Mouse (Mus musculus) midbrain, embryonic 16.5 days (tissue): Measurements from ENCODE around the gene Col4a1. TPM values are rescaled to one million over a fixed set of nuclear protein-coding genes. Genes with fewer than 3 reads are reported as not detected.

Source experiments
- ATAC-seq: fragments of 200-750 bp; cut with Nextera tagmentation; 2 replicates; pipeline ENCODE4 v1.8.0; 2017; ENCODE audit warnings: moderate TSS enrichment
- H3K27ac ChIP-seq: fragments of 300-500 bp; sonication (generic); 2 replicates; pipeline ENCODE4 v1.5.1; 2014; ENCODE audit warnings: mild to moderate bottlenecking, low read length, mixed read lengths
- H3K27me3 ChIP-seq: fragments of 300-500 bp; sonication (generic); 2 replicates; pipeline ENCODE4 v1.6.1; 2014; ENCODE audit warnings: low read depth, low read length, mixed read lengths; ENCODE audit not compliant: control insufficient read depth, insufficient read depth
- H3K36me3 ChIP-seq: fragments of 300-500 bp; sonication (generic); 2 replicates; pipeline ENCODE4 v1.6.1; 2014; ENCODE audit warnings: mild to moderate bottlenecking, low read length, moderate library complexity, mixed read lengths; ENCODE audit not compliant: control insufficient read depth, insufficient read depth
- H3K4me1 ChIP-seq: fragments of 300-500 bp; sonication (generic); 2 replicates; pipeline ENCODE4 v1.6.1; 2014; ENCODE audit warnings: mild to moderate bottlenecking, low read length, mixed read lengths; ENCODE audit not compliant: control insufficient read depth, insufficient read depth
- H3K4me2 ChIP-seq: fragments of 300-500 bp; sonication (generic); 2 replicates; pipeline ENCODE4 v1.6.1; 2014; ENCODE audit warnings: mild to moderate bottlenecking, low read length, mixed read lengths
- H3K4me3 ChIP-seq: fragments of 300-500 bp; sonication (generic); 2 replicates; pipeline ENCODE4 v1.5.1; 2014; ENCODE audit warnings: low read depth, mild to moderate bottlenecking, low read length, moderate library complexity, mixed read lengths
- H3K9ac ChIP-seq: fragments of 300-500 bp; sonication (generic); 2 replicates; pipeline ENCODE4 v1.6.1; 2014; ENCODE audit warnings: low read depth, low read length, mixed read lengths
- H3K9me3 ChIP-seq: fragments of 300-500 bp; sonication (generic); replicated peaks from 2 replicates; pipeline ENCODE4 v1.6.1; 2014; ENCODE audit warnings: mild to moderate bottlenecking, low read length, mixed read lengths; ENCODE audit not compliant: control insufficient read depth, poor library complexity, severe bottlenecking
- WGBS: fragments of 180-500 bp; shearing (Covaris S2); extraction: QIAGEN DNeasy Blood & Tissue Kit; methylation state at CpG from one replicate; pipeline ENCODE4 v1.1.7; 2014; 5-methylcytosine and 5-hydroxymethylcytosine counted together
- polyA plus RNA-seq: library from polyadenylated mRNA; unstranded; fragments of >200 nt; fragmentation: Nextera tagmentation; extraction: Ambion mirVana; gene quantifications from 2 replicates; pipeline ENCODE4 v1.2.1, GENCODE M21; 2015

The Col4a1 gene
- polyA plus RNA-seq, 1 experiment from 2014 or later: 73.6 TPM

DNA sequence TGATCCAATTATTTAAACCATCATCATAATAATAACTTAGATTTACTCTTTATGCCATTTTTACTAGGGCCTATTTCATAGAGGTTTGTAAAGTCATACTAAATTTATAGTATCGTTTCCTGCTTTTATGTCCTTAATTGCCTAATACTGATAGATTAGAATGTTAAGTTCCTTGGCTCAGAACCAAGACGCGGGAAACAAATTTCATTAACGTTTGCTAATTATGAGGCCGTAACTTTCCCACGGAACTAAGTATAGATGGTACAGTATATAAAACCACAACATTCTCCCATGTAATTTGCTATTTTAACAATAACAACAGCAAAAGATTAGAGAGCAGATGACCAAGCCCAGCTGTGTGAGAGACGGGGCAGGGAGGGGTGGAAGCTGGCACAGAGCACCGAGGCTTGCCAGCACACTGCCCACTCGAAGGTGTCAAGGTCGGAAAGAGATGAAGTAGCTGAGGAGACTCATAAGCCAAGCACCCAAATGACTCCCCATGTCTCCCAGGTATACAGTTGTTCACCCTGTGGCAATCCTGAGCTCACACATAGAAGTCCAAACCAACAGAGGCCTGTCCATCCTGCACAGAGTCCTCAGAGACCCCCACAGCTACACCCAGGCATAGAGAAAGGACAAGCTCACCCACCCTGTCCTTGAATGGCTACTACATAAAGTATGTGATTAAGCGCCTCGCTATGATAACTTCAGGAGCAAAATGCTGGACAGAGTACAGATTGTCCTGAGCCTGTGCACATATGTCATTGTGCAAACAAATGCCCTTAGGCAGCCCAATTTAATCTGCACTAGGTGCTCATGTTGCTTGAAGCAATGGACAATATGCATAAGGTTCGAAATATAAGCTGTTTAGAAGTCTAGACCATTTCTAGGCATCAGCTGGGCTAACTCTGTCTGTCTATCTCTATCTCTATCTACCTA is 55.3 kb downstream of the Col4a1 start:
- Histone ChIP-seq H3K27ac (no peak overlapping the region), H3K4me3 (no peak overlapping the region), H3K4me2 (no peak overlapping the region), H3K9me3 (no peaks in the 10 kb centered on the region), H3K4me1 (peaks cover 2% of the 10 kb centered on the region; the same call in 1 of the 2 replicates), H3K27me3 (no peaks in the 10 kb centered on the region), H3K9ac (no peak overlapping the region), H3K36me3 (no peaks in the 10 kb centered on the region)
- no peak for ATAC-seq
- WGBS: 87% methylated on average over 13 of the region's 13 CpGs

GRCm38 (mm10) chr8:11256405-11256804 is 56.2 kb downstream of the Col4a1 start:
- no peaks in the 10 kb centered on the region for H3K27me3 ChIP-seq
- ATAC-seq: no peak

GRCm38 (mm10) chr8:11255680-11256079 is 56.9 kb downstream of the Col4a1 start:
- no peak overlapping the region for H3K4me2 ChIP-seq
- no peak overlapping the region for H3K4me3 ChIP-seq
- no peak overlapping the region for H3K9ac ChIP-seq
- no peaks in the 10 kb centered on the region for H3K9me3 ChIP-seq
- no peak overlapping the region for H3K27ac ChIP-seq
- ATAC-seq: no peak
- WGBS: 86% methylated on average over 7 of the region's 7 CpGs
- no peaks in the 10 kb centered on the region for H3K36me3 ChIP-seq
- H3K4me1 ChIP-seq: peaks cover 2% of the 10 kb centered on the region; the same call in 1 of the 2 replicates
- no peaks in the 10 kb centered on the region for H3K27me3 ChIP-seq

More at GRCm38 (mm10) chr8:11256405-11256804, 56.2 kb downstream of the Col4a1 start:
- Histone ChIP-seq H3K4me1 (peaks cover 2% of the 10 kb centered on the region; the same call in 1 of the 2 replicates), H3K4me3 (no peak overlapping the region), H3K9ac (no peak overlapping the region), H3K9me3 (no peaks in the 10 kb centered on the region), H3K4me2 (no peak overlapping the region), H3K36me3 (no peaks in the 10 kb centered on the region), H3K27ac (no peak overlapping the region)
- 78% methylated on average over 7 of the region's 7 CpGs for WGBS

DNA sequence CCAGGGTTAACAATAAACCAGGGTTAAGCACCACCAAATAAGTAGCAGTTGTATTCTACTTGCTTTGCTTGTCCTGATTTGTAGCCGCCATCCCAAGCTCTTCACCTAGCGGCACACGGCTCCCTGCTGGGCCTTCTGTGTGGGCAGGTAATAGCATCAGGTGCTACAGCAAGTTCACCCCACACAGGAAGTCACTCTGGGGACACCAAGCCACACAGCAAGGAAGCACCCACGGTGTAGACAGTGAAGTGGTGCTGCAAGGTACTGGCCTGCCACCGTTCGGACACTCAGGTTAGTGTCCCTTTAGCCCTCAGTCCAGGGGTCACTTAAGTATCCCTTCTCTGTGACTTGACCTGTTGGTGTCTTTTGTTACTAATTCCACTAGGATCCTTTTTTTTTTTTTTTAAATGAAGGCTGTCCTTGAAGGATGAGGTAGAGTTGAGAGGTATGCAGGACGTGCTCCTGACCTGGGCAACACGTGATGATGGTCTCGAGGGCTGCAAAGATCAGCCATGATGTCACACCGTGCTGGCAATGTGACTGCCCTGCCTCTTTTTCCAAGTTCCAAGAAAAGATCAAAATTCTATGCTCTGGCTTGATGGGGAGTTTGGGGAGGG is 57.6 kb downstream of the Col4a1 start:
- 87% methylated on average over 10 of the region's 10 CpGs for WGBS
- Histone ChIP-seq H3K9ac (no peak overlapping the region), H3K27ac (no peak overlapping the region), H3K27me3 (no peaks in the 10 kb centered on the region), H3K9me3 (no peaks in the 10 kb centered on the region), H3K4me1 (peaks cover 2% of the 10 kb centered on the region; the same call in 1 of the 2 replicates), H3K4me3 (no peak overlapping the region), H3K36me3 (no peaks in the 10 kb centered on the region), H3K4me2 (no peak overlapping the region)
- no peak for ATAC-seq

DNA sequence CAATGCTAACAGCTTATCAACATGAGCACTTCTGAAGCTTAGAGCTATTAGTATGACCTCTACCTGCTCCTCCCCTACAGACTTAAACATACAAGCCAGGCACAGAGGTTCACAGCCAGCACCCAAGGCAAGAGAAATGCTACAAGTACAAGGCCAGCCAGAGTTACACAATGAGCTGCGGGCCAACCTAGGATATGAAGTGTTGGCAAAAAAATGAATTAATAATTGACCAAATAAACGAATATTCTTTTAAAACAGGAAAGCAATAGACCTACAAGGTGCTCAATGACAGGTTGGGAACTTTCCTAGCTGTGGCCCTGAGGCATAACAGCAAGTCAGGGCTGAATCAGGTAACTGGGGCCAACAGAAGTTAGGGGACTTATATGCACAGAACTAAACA is 58.1 kb downstream of the Col4a1 start:
- no peaks in the 10 kb centered on the region for H3K36me3 ChIP-seq
- H3K9ac ChIP-seq: no peak overlapping the region
- H3K4me3 ChIP-seq: no peak overlapping the region
- H3K27ac ChIP-seq: no peak overlapping the region
- H3K4me1 ChIP-seq: peaks cover 1% of the 10 kb centered on the region; the same call in 1 of the 2 replicates
- no peaks in the 10 kb centered on the region for H3K27me3 ChIP-seq
- ATAC-seq: no peak
- H3K9me3 ChIP-seq: no peaks in the 10 kb centered on the region
- WGBS: 72% methylated on average over 2 of the region's 2 CpGs
- H3K4me2 ChIP-seq: no peak overlapping the region

DNA sequence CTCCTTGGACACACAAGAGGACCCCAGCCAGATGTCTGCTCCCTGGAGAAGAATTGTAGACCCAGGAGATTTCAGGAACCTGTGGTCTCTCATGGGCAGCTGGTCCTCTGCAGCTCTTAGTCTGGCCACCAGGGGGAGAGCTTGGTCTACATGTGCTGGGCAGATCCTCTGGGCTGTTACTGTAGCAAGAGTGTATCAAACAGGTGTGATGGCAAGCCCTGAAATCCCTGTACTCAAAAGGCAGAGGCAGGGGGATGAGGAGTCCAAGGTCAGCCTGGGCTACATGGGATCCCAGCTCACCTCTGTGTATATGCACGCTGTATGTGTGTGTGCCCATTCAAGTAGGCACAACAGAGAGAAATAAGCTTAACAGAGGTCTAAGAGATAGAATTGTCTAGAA is 59.1 kb downstream of the Col4a1 start:
- no peak overlapping the region for H3K9ac ChIP-seq
- H3K27ac ChIP-seq: no peak overlapping the region
- H3K9me3 ChIP-seq: no peaks in the 10 kb centered on the region
- ATAC-seq: peak; percentile 80
- no peaks in the 10 kb centered on the region for H3K27me3 ChIP-seq
- H3K4me1 ChIP-seq: peaks cover 3% of the 10 kb centered on the region; the same call in 1 of the 2 replicates
- H3K4me2 ChIP-seq: no peak overlapping the region
- H3K4me3 ChIP-seq: no peak overlapping the region
- H3K36me3 ChIP-seq: no peaks in the 10 kb centered on the region
- WGBS: 48% methylated on average over 1 of the region's 1 CpGs

DNA sequence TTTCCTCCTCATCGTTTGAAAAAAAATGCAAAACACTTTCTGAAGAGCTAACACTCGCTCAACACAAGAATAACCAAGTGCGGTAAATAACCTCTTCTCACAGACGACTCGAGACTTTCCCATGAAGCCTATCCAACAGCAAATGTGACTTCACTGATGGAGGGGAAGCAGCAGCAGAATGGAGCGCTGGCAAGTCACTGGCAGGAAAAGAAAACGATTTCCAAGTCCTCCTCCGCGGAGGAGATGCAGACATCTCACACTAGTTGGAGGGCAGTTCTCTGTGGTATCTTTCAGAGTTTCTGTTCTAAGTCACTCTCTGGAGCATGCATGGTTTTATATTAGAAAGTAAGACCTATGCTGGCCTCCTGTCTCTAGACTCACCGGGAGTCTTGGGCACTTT is 59.6 kb downstream of the Col4a1 start:
- no peaks in the 10 kb centered on the region for H3K36me3 ChIP-seq
- no peak overlapping the region for H3K27ac ChIP-seq
- no peak; the same call in 1 of the 2 replicates for ATAC-seq
- 83% methylated on average over 10 of the region's 10 CpGs for WGBS
- no peak overlapping the region for H3K4me2 ChIP-seq
- peaks cover 3% of the 10 kb centered on the region; the same call in 1 of the 2 replicates for H3K4me1 ChIP-seq
- no peaks in the 10 kb centered on the region for H3K27me3 ChIP-seq
- no peaks in the 10 kb centered on the region for H3K9me3 ChIP-seq
- H3K4me3 ChIP-seq: no peak overlapping the region
- no peak overlapping the region for H3K9ac ChIP-seq

- Histone ChIP-seq H3K4me3 (no peak overlapping the region), H3K4me1 (peaks cover 3% of the 10 kb centered on the region; the same call in 1 of the 2 replicates), H3K9me3 (no peaks in the 10 kb centered on the region), H3K27ac (no peak overlapping the region), H3K9ac (no peak overlapping the region), H3K27me3 (no peaks in the 10 kb centered on the region), H3K36me3 (no peaks in the 10 kb centered on the region), H3K4me2 (no peak overlapping the region)
- WGBS: 67% methylated on average over 7 of the region's 7 CpGs
- no peak for ATAC-seq
Observed at GRCm38 (mm10) chr8:11252235-11252774, 60.3 kb downstream of the Col4a1 start.
